Mouse (Mus musculus) stomach, postnatal 0 days (tissue): Measurements from ENCODE around the gene Traf5.

Experiments
- CTCF ChIP-seq: IDR thresholded peaks from 2 replicates; pipeline ENCODE4 v1.5.1; 2016; ENCODE audit warnings: antibody characterized with exemption, low read depth, mild to moderate bottlenecking, moderate library complexity
- EP300 ChIP-seq: optimal IDR thresholded peaks from 2 replicates; pipeline ENCODE3; 2016; ENCODE audit warnings: antibody characterized with exemption

DNA sequence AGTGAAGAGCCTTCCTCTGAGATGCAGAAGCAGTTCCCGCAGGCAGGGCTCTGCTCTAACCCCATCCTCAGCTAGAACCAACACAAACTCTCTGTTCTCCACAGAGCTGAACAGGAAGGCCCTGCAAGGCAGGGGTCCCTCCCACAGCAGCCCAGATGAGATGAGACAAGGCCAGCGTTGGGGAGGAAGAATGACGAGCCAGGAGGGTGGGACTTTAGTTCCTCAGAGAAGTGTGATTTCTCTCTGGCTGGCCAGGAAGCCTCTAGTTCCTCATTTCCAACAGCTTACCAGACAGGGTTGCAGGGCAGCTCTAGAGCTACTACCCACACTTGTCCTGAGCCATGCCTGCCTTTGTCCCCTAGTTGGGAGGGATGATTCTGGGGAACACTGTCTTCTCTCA is 14.0 kb downstream of the Traf5 start:
- TF ChIP-seq EP300 (no peak), CTCF (no peak)
